Mouse (Mus musculus) heart, adult 9 months (tissue): Measurements from ENCODE around the gene Olfr1079.
"Not testable (repeated sequence)": the region's sequence is repeated elsewhere in the genome, so short reads cannot be mapped to it uniquely, and the experiment has no call there.

ENCODE experiments used
- DNase-seq, 2 experiments: peaks; one replicate each; pipeline ENCODE4 v3.0.0; 2022; ENCODE audit warnings: low spot score in 2 of 2

Olfr1079 gene

GRCm38 (mm10) chr2:86542380-86542779, at the start of gene Olfr1079:
TSS of gene Olfr1079 (minus strand) at chr2:86542480.
- DNase-seq, result no peak

GRCm38 (mm10) chr2:86558135-86558534, 15.9 kb upstream of the Olfr1079 start, which contains the start of gene Olfr1080:
TSS of gene Olfr1080 (minus strand) at chr2:86558235.
- not testable (repeated sequence) for DNase-seq

GRCm38 (mm10) chr2:86530991-86531390, 11.3 kb downstream of the Olfr1079 start:
- no peak for DNase-seq

- no peak for DNase-seq
Measured at GRCm38 (mm10) chr2:86508161-86508560, 34.1 kb downstream of the Olfr1079 start, which contains the start of gene Olfr1076. TSS of gene Olfr1076 (plus strand) at chr2:86508461.

- DNase-seq, result no peak
Measured at GRCm38 (mm10) chr2:86487286-86487685, 55.0 kb downstream of the Olfr1079 start, which contains the start of gene Olfr228. TSS of gene Olfr228 (minus strand) at chr2:86487386.
